Mouse (Mus musculus): ENCODE measurements around the gene Cpd. TPM values are rescaled to one million over a fixed set of nuclear protein-coding genes. Genes with fewer than 3 reads are reported as not detected.

Cpd gene
- polyA plus RNA-seq, 1 experiment from 2014 or later = 10.4 TPM

DNA sequence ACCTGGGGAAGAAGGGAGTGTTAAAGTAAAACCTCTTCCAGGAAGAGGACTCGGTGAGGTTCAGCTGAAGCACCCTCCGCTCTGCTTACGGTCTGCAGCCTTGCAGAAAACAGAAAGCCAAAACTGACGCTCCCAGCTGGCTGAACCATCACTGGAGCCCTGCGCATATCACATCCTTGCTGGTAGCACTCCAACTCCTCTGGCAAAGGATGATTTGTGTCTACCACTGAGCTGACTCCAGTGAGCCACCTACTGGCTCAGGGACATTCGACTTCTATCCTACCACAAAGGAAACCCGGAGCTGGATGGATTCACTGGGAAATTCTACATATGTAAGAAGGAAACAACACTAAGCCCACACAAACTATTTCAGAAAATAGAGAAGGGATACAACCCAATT lies 102.3 kb downstream of the Cpd start:
- ATAC-seq (ENCODE audit: low read depth) = no peak
- H3K27ac ChIP-seq (ENCODE audit: low read depth, low read length) = no peak overlapping the region
- H3K27me3 ChIP-seq (ENCODE audit: control insufficient read depth, insufficient read depth, low read length) = no peaks in the 10 kb centered on the region
- no peaks in the 10 kb centered on the region for H3K4me1 ChIP-seq (ENCODE audit: control insufficient read depth, insufficient read depth, low read length)
- WGBS = 68% methylated on average over 7 of the region's 7 CpGs
- H3K4me2 ChIP-seq (ENCODE audit: low read depth, low read length) = no peak overlapping the region
- peaks cover 33% of the 10 kb centered on the region for H3K36me3 ChIP-seq (ENCODE audit: control insufficient read depth, insufficient read depth, low read length)
- H3K9ac ChIP-seq (replicated peaks; ENCODE audit: low read depth, low read length) = no peak overlapping the region
- no peaks in the 10 kb centered on the region for H3K9me3 ChIP-seq (ENCODE audit: control insufficient read depth, low read length)
- no peak overlapping the region for H3K4me3 ChIP-seq (ENCODE audit: low read depth, low read length)

- no peak overlapping the region for H3K4me2 ChIP-seq (ENCODE audit: low read depth, low read length)
- no peak for ATAC-seq (ENCODE audit: low read depth)
Observed at GRCm38 (mm10) chr11:76742511-76742910, 104.3 kb downstream of the Cpd start.

DNA sequence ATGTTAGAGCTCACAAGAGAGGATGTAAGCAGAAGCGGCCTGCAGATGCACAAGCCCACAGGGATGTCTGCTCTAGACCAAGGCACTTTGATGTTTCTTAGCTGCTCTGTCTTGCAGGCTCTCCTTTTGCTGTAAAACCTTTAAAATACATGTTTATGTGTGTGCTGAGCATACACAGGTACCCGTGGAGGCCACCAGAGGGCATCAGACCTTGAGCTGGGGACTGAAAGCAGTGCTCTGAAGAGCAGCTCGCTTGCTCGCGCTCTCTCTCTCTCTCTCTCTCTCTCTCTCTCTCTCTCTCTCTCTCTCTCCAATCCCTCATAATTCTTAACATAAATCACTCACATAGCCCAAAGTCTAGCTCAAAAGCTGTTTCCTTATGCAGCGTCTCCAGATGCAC lies 107.7 kb downstream of the Cpd start:
- Histone ChIP-seq H3K4me2 (ENCODE audit: low read depth, low read length) (no peak overlapping the region), H3K36me3 (ENCODE audit: control insufficient read depth, insufficient read depth, low read length) (peaks cover 6% of the 10 kb centered on the region), H3K9ac (replicated peaks; ENCODE audit: low read depth, low read length) (no peak overlapping the region), H3K9me3 (ENCODE audit: control insufficient read depth, low read length) (no peaks in the 10 kb centered on the region), H3K27me3 (ENCODE audit: control insufficient read depth, insufficient read depth, low read length) (no peaks in the 10 kb centered on the region), H3K4me1 (ENCODE audit: control insufficient read depth, insufficient read depth, low read length) (no peaks in the 10 kb centered on the region), H3K27ac (ENCODE audit: low read depth, low read length) (no peak overlapping the region), H3K4me3 (ENCODE audit: low read depth, low read length) (no peak overlapping the region)
- 82% methylated on average over 6 of the region's 6 CpGs for WGBS
- ATAC-seq (ENCODE audit: low read depth) = no peak

More at GRCm38 (mm10) chr11:76742511-76742910, 104.3 kb downstream of the Cpd start:
- Histone ChIP-seq H3K4me3 (ENCODE audit: low read depth, low read length) (no peak overlapping the region), H3K9me3 (ENCODE audit: control insufficient read depth, low read length) (no peaks in the 10 kb centered on the region), H3K27me3 (ENCODE audit: control insufficient read depth, insufficient read depth, low read length) (no peaks in the 10 kb centered on the region), H3K27ac (ENCODE audit: low read depth, low read length) (no peak overlapping the region), H3K36me3 (ENCODE audit: control insufficient read depth, insufficient read depth, low read length) (peaks cover 20% of the 10 kb centered on the region), H3K9ac (replicated peaks; ENCODE audit: low read depth, low read length) (no peak overlapping the region), H3K4me1 (ENCODE audit: control insufficient read depth, insufficient read depth, low read length) (no peaks in the 10 kb centered on the region)
- WGBS = 98% methylated on average over 7 of the region's 7 CpGs

DNA sequence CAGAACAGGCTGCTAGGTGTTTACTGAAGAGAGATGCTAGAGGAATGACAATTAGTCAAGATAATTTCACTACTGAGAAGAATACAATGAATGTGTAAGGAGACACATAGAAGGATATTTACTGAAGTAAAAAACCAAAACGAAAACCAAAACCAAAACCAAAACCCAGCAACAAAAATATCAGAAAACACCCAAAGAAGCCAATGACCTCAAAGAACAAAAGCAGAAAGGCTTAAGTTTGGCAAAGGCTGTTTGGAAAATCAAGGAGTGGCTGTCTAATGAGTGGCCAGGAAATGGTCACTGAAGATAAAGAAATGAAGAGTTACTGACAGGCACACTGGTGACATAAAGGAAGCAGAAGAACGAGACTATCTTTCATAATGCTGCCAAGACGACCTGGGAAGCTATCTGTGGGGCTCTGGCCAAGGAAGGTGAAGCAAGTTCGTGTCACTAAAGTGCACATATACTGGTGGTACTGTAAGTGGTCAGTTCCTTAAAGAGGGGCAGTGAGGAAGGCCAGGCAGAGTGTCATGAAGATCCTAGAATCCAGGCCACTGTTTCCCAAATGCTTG lies 111.0 kb downstream of the Cpd start:
- Histone ChIP-seq H3K9me3 (ENCODE audit: control insufficient read depth, low read length) (no peaks in the 10 kb centered on the region), H3K4me1 (ENCODE audit: control insufficient read depth, insufficient read depth, low read length) (no peaks in the 10 kb centered on the region), H3K27me3 (ENCODE audit: control insufficient read depth, insufficient read depth, low read length) (no peaks in the 10 kb centered on the region), H3K27ac (ENCODE audit: low read depth, low read length) (no peak overlapping the region), H3K36me3 (ENCODE audit: control insufficient read depth, insufficient read depth, low read length) (peaks cover 20% of the 10 kb centered on the region), H3K4me2 (ENCODE audit: low read depth, low read length) (no peak overlapping the region), H3K4me3 (ENCODE audit: low read depth, low read length) (no peak overlapping the region), H3K9ac (replicated peaks; ENCODE audit: low read depth, low read length) (no peak overlapping the region)
- no peak for ATAC-seq (ENCODE audit: low read depth)
- WGBS = 81% methylated on average over 4 of the region's 4 CpGs

GRCm38 (mm10) chr11:76734560-76734959 lies 112.3 kb downstream of the Cpd start:
- ATAC-seq (ENCODE audit: low read depth) = no peak
- Histone ChIP-seq H3K4me3 (ENCODE audit: low read depth, low read length) (no peak overlapping the region), H3K4me2 (ENCODE audit: low read depth, low read length) (no peak overlapping the region), H3K9me3 (ENCODE audit: control insufficient read depth, low read length) (no peaks in the 10 kb centered on the region), H3K4me1 (ENCODE audit: control insufficient read depth, insufficient read depth, low read length) (no peaks in the 10 kb centered on the region), H3K9ac (replicated peaks; ENCODE audit: low read depth, low read length) (no peak overlapping the region), H3K36me3 (ENCODE audit: control insufficient read depth, insufficient read depth, low read length) (peaks cover 25% of the 10 kb centered on the region), H3K27me3 (ENCODE audit: control insufficient read depth, insufficient read depth, low read length) (no peaks in the 10 kb centered on the region), H3K27ac (ENCODE audit: low read depth, low read length) (no peak overlapping the region)
- WGBS = 38% methylated on average over 3 of the region's 3 CpGs

- H3K4me3 ChIP-seq (ENCODE audit: low read depth, low read length) = no peak overlapping the region
- H3K4me1 ChIP-seq (ENCODE audit: control insufficient read depth, insufficient read depth, low read length) = no peaks in the 10 kb centered on the region
- peaks cover 34% of the 10 kb centered on the region for H3K36me3 ChIP-seq (ENCODE audit: control insufficient read depth, insufficient read depth, low read length)
- H3K4me2 ChIP-seq (ENCODE audit: low read depth, low read length) = no peak overlapping the region
- no peak for ATAC-seq (ENCODE audit: low read depth)
- no peak overlapping the region for H3K27ac ChIP-seq (ENCODE audit: low read depth, low read length)
- H3K9me3 ChIP-seq (ENCODE audit: control insufficient read depth, low read length) = no peaks in the 10 kb centered on the region
- no peaks in the 10 kb centered on the region for H3K27me3 ChIP-seq (ENCODE audit: control insufficient read depth, insufficient read depth, low read length)
- no peak overlapping the region for H3K9ac ChIP-seq (replicated peaks; ENCODE audit: low read depth, low read length)
- 87% methylated on average over 3 of the region's 3 CpGs for WGBS
Observed at GRCm38 (mm10) chr11:76730650-76731049, 116.2 kb downstream of the Cpd start.

Other genes starting within 250 kb of the Cpd start
- gene Abr, start 224.7 kb downstream of the Cpd start, polyA plus RNA-seq (2014; fragmentation: Nextera tagmentation; extraction: Ambion mirVana) = 99.2 and 115 TPM in 2 replicates
- 1.2 and 1.4 TPM in 2 replicates for gene Bhlha9, start 174.5 kb downstream of the Cpd start, polyA plus RNA-seq (2014; fragmentation: Nextera tagmentation; extraction: Ambion mirVana)
- 0.44 and 4.1 TPM in 2 replicates for gene Trarg1, start 167.2 kb downstream of the Cpd start, polyA plus RNA-seq (2014; fragmentation: Nextera tagmentation; extraction: Ambion mirVana)
- 34.2 and 34.3 TPM in 2 replicates for gene Gosr1, start 83.4 kb downstream of the Cpd start, polyA plus RNA-seq (2014; fragmentation: Nextera tagmentation; extraction: Ambion mirVana)
- gene Tmigd1, start 55.1 kb upstream of the Cpd start, polyA plus RNA-seq (2014; fragmentation: Nextera tagmentation; extraction: Ambion mirVana) = 0.19 TPM in 1 of 2 replicates, not detected in the other
- gene Blmh, start 77.8 kb upstream of the Cpd start, polyA plus RNA-seq (2014; fragmentation: Nextera tagmentation; extraction: Ambion mirVana) = 117 and 135 TPM in 2 replicates
- 0.66 and 0.94 TPM in 2 replicates for gene Slc6a4, start 151.6 kb upstream of the Cpd start, polyA plus RNA-seq (2014; fragmentation: Nextera tagmentation; extraction: Ambion mirVana)
- 50.3 and 50.6 TPM in 2 replicates for gene Nsrp1, start 231.4 kb upstream of the Cpd start, polyA plus RNA-seq (2014; fragmentation: Nextera tagmentation; extraction: Ambion mirVana)